Mouse (Mus musculus): ENCODE measurements around the gene Tmtc2. TPM values are rescaled to one million over a fixed set of nuclear protein-coding genes. Genes with fewer than 3 reads are reported as not detected.

Tmtc2 gene
- polyA plus RNA-seq, 1 experiment from 2014 or later, result 15.2 TPM

- under 1% methylated on average over 16 of the region's 16 CpGs for WGBS
- peak overlapping the region; percentile 82 for H3K4me3 ChIP-seq (replicated peaks)
- ATAC-seq (ENCODE audit: insufficient number of reproducible peaks, low FRiP score, low TSS enrichment, low read depth), result no peak
- H3K4me2 ChIP-seq (replicated peaks), result peak overlapping the region; percentile 82
- no peak overlapping the region for H3K27ac ChIP-seq (replicated peaks)
- H3K9me3 ChIP-seq (replicated peaks), result no peaks in the 10 kb centered on the region
- peaks cover 24% of the 10 kb centered on the region for H3K4me1 ChIP-seq
- H3K36me3 ChIP-seq, result no peaks in the 10 kb centered on the region
- H3K27me3 ChIP-seq, result no peaks in the 10 kb centered on the region
- 0 out of 2 replicates have a peak overlapping the region, but pooled peaks have one; percentile 64 for H3K9ac ChIP-seq
These were observed 1.4 kb downstream of the Tmtc2 start for GRCm38 (mm10) chr10:105572829-105573228.

- peaks cover 24% of the 10 kb centered on the region for H3K4me1 ChIP-seq
- H3K36me3 ChIP-seq, result no peaks in the 10 kb centered on the region
- no peak for ATAC-seq (ENCODE audit: insufficient number of reproducible peaks, low FRiP score, low TSS enrichment, low read depth)
- H3K27ac ChIP-seq (replicated peaks), result no peak overlapping the region
- peak overlapping the region; percentile 82 for H3K4me2 ChIP-seq (replicated peaks)
- peak overlapping the region; percentile 39 for H3K9ac ChIP-seq
- H3K9me3 ChIP-seq (replicated peaks), result no peaks in the 10 kb centered on the region
- 31% methylated on average over 7 of the region's 7 CpGs for WGBS
- peak overlapping the region; percentile 82 for H3K4me3 ChIP-seq (replicated peaks)
- no peaks in the 10 kb centered on the region for H3K27me3 ChIP-seq
These were observed 1.9 kb downstream of the Tmtc2 start for GRCm38 (mm10) chr10:105572301-105572700.

GRCm38 (mm10) chr10:105571831-105572230 is 2.4 kb downstream of the Tmtc2 start:
- H3K27me3 ChIP-seq, result no peaks in the 10 kb centered on the region
- no peaks in the 10 kb centered on the region for H3K9me3 ChIP-seq (replicated peaks)
- H3K4me2 ChIP-seq (replicated peaks), result peak overlapping the region; percentile 82
- H3K27ac ChIP-seq (replicated peaks), result no peak overlapping the region
- peak overlapping the region; percentile 82 for H3K4me3 ChIP-seq (replicated peaks)
- no peaks in the 10 kb centered on the region for H3K36me3 ChIP-seq
- peaks cover 24% of the 10 kb centered on the region for H3K4me1 ChIP-seq
- H3K9ac ChIP-seq, result peak overlapping the region; percentile 39; the same call in 1 of the 2 replicates
- no peak for ATAC-seq (ENCODE audit: insufficient number of reproducible peaks, low FRiP score, low TSS enrichment, low read depth)
- WGBS, result 59% methylated on average over 4 of the region's 4 CpGs

GRCm38 (mm10) chr10:105571019-105571418 is 3.2 kb downstream of the Tmtc2 start:
- 0 out of 2 replicates have a peak overlapping the region, but pooled peaks have one; percentile 24 for H3K4me2 ChIP-seq (replicated peaks)
- H3K36me3 ChIP-seq, result no peaks in the 10 kb centered on the region
- 81% methylated on average over 8 of the region's 8 CpGs for WGBS
- no peak for ATAC-seq (ENCODE audit: insufficient number of reproducible peaks, low FRiP score, low TSS enrichment, low read depth)
- no peaks in the 10 kb centered on the region for H3K9me3 ChIP-seq (replicated peaks)
- no peaks in the 10 kb centered on the region for H3K27me3 ChIP-seq
- H3K4me3 ChIP-seq (replicated peaks), result peak overlapping the region; percentile 82; the same call in 1 of the 2 replicates
- H3K4me1 ChIP-seq, result peaks cover 24% of the 10 kb centered on the region
- H3K27ac ChIP-seq (replicated peaks), result no peak overlapping the region
- no peak overlapping the region for H3K9ac ChIP-seq

GRCm38 (mm10) chr10:105569573-105569972 is 4.7 kb downstream of the Tmtc2 start:
- Histone ChIP-seq H3K4me1 (peaks cover 15% of the 10 kb centered on the region; the same call in 1 of the 2 replicates), H3K4me3 (replicated peaks) (no peak overlapping the region), H3K36me3 (no peaks in the 10 kb centered on the region), H3K4me2 (replicated peaks) (no peak overlapping the region), H3K27ac (replicated peaks) (no peak overlapping the region), H3K9ac (no peak overlapping the region), H3K9me3 (replicated peaks) (no peaks in the 10 kb centered on the region), H3K27me3 (no peaks in the 10 kb centered on the region)
- WGBS, result 89% methylated on average over 4 of the region's 4 CpGs
- ATAC-seq (ENCODE audit: insufficient number of reproducible peaks, low FRiP score, low TSS enrichment, low read depth), result no peak

GRCm38 (mm10) chr10:105567825-105568531 is 6.3 kb downstream of the Tmtc2 start:
- Histone ChIP-seq H3K27ac (replicated peaks) (no peak overlapping the region), H3K4me1 (peaks cover 12% of the 10 kb centered on the region; the same call in 1 of the 2 replicates), H3K4me2 (replicated peaks) (no peak overlapping the region), H3K4me3 (replicated peaks) (no peak overlapping the region), H3K9ac (no peak overlapping the region), H3K36me3 (no peaks in the 10 kb centered on the region), H3K9me3 (replicated peaks) (no peaks in the 10 kb centered on the region), H3K27me3 (no peaks in the 10 kb centered on the region)
- WGBS, result 78% methylated on average over 8 of the region's 8 CpGs
- no peak for ATAC-seq (ENCODE audit: insufficient number of reproducible peaks, low FRiP score, low TSS enrichment, low read depth)

- Histone ChIP-seq H3K4me3 (replicated peaks) (no peak overlapping the region), H3K4me1 (0 out of 2 replicates have a peak, but pooled peaks cover 4% of the 10 kb centered on the region), H3K36me3 (no peaks in the 10 kb centered on the region), H3K4me2 (replicated peaks) (no peak overlapping the region), H3K9me3 (replicated peaks) (no peaks in the 10 kb centered on the region), H3K27ac (replicated peaks) (no peak overlapping the region), H3K9ac (no peak overlapping the region), H3K27me3 (no peaks in the 10 kb centered on the region)
- no peak for ATAC-seq (ENCODE audit: insufficient number of reproducible peaks, low FRiP score, low TSS enrichment, low read depth)
- 80% methylated on average over 4 of the region's 4 CpGs for WGBS
These were observed 12.7 kb downstream of the Tmtc2 start for GRCm38 (mm10) chr10:105561548-105561947.

GRCm38 (mm10) chr10:105557581-105557980 is 16.7 kb downstream of the Tmtc2 start:
- Histone ChIP-seq H3K27me3 (no peaks in the 10 kb centered on the region), H3K4me2 (replicated peaks) (no peak overlapping the region), H3K4me1 (0 out of 2 replicates have a peak, but pooled peaks cover 4% of the 10 kb centered on the region), H3K4me3 (replicated peaks) (no peak overlapping the region), H3K9me3 (replicated peaks) (no peaks in the 10 kb centered on the region), H3K36me3 (no peaks in the 10 kb centered on the region), H3K27ac (replicated peaks) (no peak overlapping the region), H3K9ac (no peak overlapping the region)
- WGBS, result 51% methylated on average over 5 of the region's 5 CpGs
- no peak for ATAC-seq (ENCODE audit: insufficient number of reproducible peaks, low FRiP score, low TSS enrichment, low read depth)

GRCm38 (mm10) chr10:105556890-105557572 is 17.2 kb downstream of the Tmtc2 start:
- H3K27me3 ChIP-seq, result no peaks in the 10 kb centered on the region
- H3K4me2 ChIP-seq (replicated peaks), result no peak overlapping the region
- H3K36me3 ChIP-seq, result no peaks in the 10 kb centered on the region
- 59% methylated on average over 6 of the region's 6 CpGs for WGBS
- H3K9me3 ChIP-seq (replicated peaks), result no peaks in the 10 kb centered on the region
- H3K9ac ChIP-seq, result no peak overlapping the region
- 0 out of 2 replicates have a peak, but pooled peaks cover 4% of the 10 kb centered on the region for H3K4me1 ChIP-seq
- no peak overlapping the region for H3K4me3 ChIP-seq (replicated peaks)
- no peak overlapping the region for H3K27ac ChIP-seq (replicated peaks)
- ATAC-seq (ENCODE audit: insufficient number of reproducible peaks, low FRiP score, low TSS enrichment, low read depth), result no peak; the same call in 1 of the 2 replicates

- Histone ChIP-seq H3K4me3 (replicated peaks) (no peak overlapping the region), H3K27ac (replicated peaks) (no peak overlapping the region), H3K9me3 (replicated peaks) (no peaks in the 10 kb centered on the region), H3K9ac (no peak overlapping the region), H3K4me2 (replicated peaks) (no peak overlapping the region), H3K36me3 (no peaks in the 10 kb centered on the region), H3K4me1 (0 out of 2 replicates have a peak, but pooled peaks cover 4% of the 10 kb centered on the region), H3K27me3 (no peaks in the 10 kb centered on the region)
- ATAC-seq (ENCODE audit: insufficient number of reproducible peaks, low FRiP score, low TSS enrichment, low read depth), result no peak
- 73% methylated on average over 2 of the region's 2 CpGs for WGBS
These were observed 20.1 kb downstream of the Tmtc2 start for GRCm38 (mm10) chr10:105554153-105554552.

- Histone ChIP-seq H3K4me2 (replicated peaks) (no peak overlapping the region), H3K9me3 (replicated peaks) (no peaks in the 10 kb centered on the region), H3K27ac (replicated peaks) (no peak overlapping the region), H3K4me3 (replicated peaks) (no peak overlapping the region), H3K4me1 (no peaks in the 10 kb centered on the region), H3K27me3 (no peaks in the 10 kb centered on the region), H3K9ac (no peak overlapping the region), H3K36me3 (0 out of 2 replicates have a peak, but pooled peaks cover 2% of the 10 kb centered on the region)
- WGBS, result 91% methylated on average over 2 of the region's 2 CpGs
- ATAC-seq (ENCODE audit: insufficient number of reproducible peaks, low FRiP score, low TSS enrichment, low read depth), result no peak
These were observed 26.2 kb downstream of the Tmtc2 start for GRCm38 (mm10) chr10:105548040-105548439.
